Mouse (Mus musculus): Measurements from ENCODE around the gene Kif1b. TPM values are rescaled to one million over a fixed set of nuclear protein-coding genes. Genes with fewer than 3 reads are reported as not detected.
A peak's percentile ranks its signal among the peaks of the same experiment; 100 is the strongest.

Kif1b gene
- polyA plus RNA-seq (2016; fragmentation: Nextera tagmentation; extraction: Ambion mirVana), result 46.2 and 52.2 TPM in 2 replicates

DNA sequence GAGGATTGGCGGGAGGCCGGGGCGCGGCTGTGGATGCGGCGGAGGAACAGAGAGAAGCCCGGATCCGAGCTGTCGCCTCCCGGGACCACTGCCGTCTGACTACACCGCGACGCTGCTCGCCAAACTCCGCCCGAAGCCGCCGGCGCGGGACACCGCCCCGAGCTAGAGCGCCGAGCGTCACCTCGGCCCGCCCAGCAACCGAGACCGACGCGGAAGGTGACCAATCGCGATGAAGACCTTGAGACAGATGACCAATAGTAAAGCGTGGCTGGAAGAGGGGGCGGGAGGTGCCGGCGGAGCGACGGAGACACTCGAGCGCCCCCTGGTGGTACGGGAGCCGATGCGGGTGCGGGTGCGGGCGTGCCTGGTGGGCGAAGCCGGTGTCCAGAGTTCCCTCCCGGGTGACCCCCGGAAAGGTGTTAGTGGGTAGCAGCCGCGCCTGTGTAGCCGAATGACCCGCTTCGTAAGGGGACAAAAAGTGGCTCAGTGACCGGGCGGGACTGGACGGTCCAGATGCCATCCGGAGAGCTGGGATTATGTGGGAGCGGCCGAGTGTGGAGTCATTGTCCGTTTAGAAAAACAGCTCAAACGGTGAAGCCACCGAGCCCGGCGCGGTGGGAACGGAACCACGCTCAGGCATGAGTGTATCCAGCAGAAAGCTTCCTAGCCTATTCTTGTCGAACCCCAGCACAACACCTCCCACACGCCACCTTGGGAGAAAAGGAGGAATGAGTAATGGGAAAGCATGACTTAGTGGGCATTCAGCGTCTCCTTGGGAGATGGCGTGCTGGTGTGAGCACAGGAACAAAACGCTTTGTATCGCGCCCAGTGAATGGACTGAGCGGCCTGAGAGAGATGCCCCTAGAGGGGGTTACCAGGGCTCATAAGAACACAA lies at the start of gene Kif1b:
Gene Kif1b (minus strand): TSS at position 98 of the 895 bp plus-strand sequence.
- H3K4me1 ChIP-seq (replicated peaks), result peaks cover 21% of the 10 kb centered on the region
- no peaks in the 10 kb centered on the region for H3K9me3 ChIP-seq
- peak within 1 kb of the TSS; percentile 75 for H3K4me2 ChIP-seq
- no peaks in the 10 kb centered on the region for H3K36me3 ChIP-seq
- peak within 1 kb of the TSS; percentile 99 for H3K4me3 ChIP-seq (replicated peaks)
- H3K27me3 ChIP-seq, result no peaks in the 10 kb centered on the region
- peak within 1 kb of the TSS; percentile 95 for H3K27ac ChIP-seq
- ATAC-seq (ENCODE audit: insufficient number of reproducible peaks, insufficient read depth, low FRiP score, low TSS enrichment, low read depth), result peak; percentile 98
- H3K9ac ChIP-seq (replicated peaks), result peak within 1 kb of the TSS; percentile 97
- under 1% methylated on average over 79 of the region's 79 CpGs for WGBS

DNA sequence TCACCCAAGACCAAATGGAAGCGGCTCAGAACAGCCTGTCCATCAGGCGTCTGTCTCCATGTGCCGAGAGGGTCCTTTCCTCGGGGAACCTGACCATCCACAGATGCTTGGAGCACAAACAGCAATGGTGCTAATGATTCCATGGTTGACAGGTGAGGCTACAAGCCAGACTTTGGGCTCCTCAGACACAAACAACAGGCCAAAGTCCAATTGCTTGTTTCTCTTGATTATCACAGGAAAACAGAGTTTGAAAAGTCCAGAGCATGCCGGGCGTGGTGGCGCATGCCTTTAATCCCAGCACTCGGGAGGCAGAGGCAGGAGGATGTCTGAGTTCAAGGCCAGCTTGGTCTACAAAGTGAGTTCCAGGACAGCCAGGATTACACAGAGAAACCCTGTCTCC lies 47.2 kb upstream of the Kif1b start:
- H3K4me1 ChIP-seq (replicated peaks), result no peaks in the 10 kb centered on the region
- H3K4me2 ChIP-seq, result no peak overlapping the region
- ATAC-seq (ENCODE audit: insufficient number of reproducible peaks, insufficient read depth, low FRiP score, low TSS enrichment, low read depth), result no peak
- H3K27me3 ChIP-seq, result no peaks in the 10 kb centered on the region
- H3K27ac ChIP-seq, result no peak overlapping the region
- no peak overlapping the region for H3K9ac ChIP-seq (replicated peaks)
- no peak overlapping the region for H3K4me3 ChIP-seq (replicated peaks)
- WGBS, result 97% methylated on average over 8 of the region's 8 CpGs
- no peaks in the 10 kb centered on the region for H3K9me3 ChIP-seq
- H3K36me3 ChIP-seq, result peaks cover 99% of the 10 kb centered on the region

DNA sequence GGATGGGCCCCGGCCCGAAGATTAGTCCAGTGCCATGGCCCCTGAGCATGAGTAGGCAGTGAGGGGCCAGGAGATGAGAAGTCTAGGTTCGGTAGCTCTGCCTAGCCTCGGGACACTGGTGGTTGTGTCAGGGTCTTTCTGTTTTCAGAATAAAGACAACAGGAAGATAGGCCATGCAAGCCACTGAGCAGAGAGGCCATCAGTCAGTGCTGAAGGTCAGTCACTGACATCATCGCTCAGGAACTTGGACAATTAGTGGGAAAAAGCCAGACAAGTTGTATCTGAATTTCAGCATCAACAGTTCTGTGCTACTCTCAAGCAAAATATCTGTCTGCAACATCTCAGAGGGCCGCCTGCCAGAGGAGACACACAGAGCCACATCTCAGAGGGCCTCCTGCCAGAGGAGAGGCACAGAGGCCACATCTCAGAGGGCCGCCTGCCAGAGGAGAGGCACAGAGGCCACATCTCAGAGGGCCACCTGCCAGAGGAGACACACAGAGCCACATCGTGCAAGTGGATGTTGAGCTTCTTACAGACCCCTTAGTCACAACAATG lies 44.2 kb upstream of the Kif1b start:
- Histone ChIP-seq H3K4me3 (replicated peaks) (no peak overlapping the region), H3K9me3 (no peaks in the 10 kb centered on the region), H3K4me1 (replicated peaks) (no peaks in the 10 kb centered on the region), H3K27ac (no peak overlapping the region), H3K9ac (replicated peaks) (no peak overlapping the region), H3K27me3 (no peaks in the 10 kb centered on the region), H3K36me3 (peaks cover 96% of the 10 kb centered on the region), H3K4me2 (no peak overlapping the region)
- no peak for ATAC-seq (ENCODE audit: insufficient number of reproducible peaks, insufficient read depth, low FRiP score, low TSS enrichment, low read depth)
- 92% methylated on average over 8 of the region's 8 CpGs for WGBS

DNA sequence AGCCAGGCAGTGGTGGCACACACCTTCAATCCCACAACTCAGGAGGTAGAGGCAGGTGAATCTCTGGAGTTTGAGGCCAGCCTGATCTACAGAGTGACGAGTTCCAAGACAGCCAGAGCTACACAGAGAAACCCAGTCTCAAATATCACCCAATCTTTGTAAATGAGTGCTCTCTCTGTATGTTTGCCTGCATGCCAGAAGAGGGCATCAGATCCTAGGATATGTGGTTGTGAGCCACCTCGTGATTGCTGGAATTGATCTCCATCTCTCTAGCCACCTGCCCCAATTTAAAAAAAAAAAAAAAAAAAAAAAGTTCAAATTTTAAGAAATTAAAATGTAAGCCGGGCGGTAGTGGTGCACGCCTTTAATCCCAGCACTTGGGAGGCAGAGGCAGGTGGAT lies 41.5 kb upstream of the Kif1b start:
- peaks cover 97% of the 10 kb centered on the region for H3K36me3 ChIP-seq
- ATAC-seq (ENCODE audit: insufficient number of reproducible peaks, insufficient read depth, low FRiP score, low TSS enrichment, low read depth), result no peak
- WGBS, result 83% methylated on average over 5 of the region's 5 CpGs

DNA sequence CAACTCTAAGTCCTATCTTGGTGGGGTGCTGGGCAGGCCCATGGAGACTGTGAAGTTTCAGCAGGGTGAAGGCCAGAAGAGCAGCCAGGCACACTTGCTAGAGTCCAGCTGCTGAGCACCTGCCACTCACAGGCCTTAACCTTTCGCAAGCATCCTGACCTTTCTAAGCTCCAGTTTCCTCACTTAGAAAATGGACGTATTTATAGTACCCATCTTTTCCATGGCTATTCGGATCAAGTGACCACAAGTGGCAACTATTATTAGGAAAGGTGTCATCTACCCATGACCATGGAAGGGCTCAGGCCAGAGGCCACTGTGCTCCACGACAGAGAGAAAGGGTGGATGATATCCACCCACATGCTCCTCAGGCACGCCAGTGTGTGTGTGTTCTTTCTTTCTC lies 38.4 kb upstream of the Kif1b start:
- no peaks in the 10 kb centered on the region for H3K27me3 ChIP-seq
- WGBS, result 82% methylated on average over 5 of the region's 5 CpGs
- H3K4me1 ChIP-seq (replicated peaks), result no peaks in the 10 kb centered on the region
- H3K4me3 ChIP-seq (replicated peaks), result no peak overlapping the region
- H3K9me3 ChIP-seq, result no peaks in the 10 kb centered on the region
- no peak overlapping the region for H3K9ac ChIP-seq (replicated peaks)
- H3K27ac ChIP-seq, result no peak overlapping the region
- no peak overlapping the region for H3K4me2 ChIP-seq
- no peak for ATAC-seq (ENCODE audit: insufficient number of reproducible peaks, insufficient read depth, low FRiP score, low TSS enrichment, low read depth)
- H3K36me3 ChIP-seq, result peaks cover 97% of the 10 kb centered on the region

More for the DNA sequence above, 41.5 kb upstream of the Kif1b start:
- H3K27me3 ChIP-seq, result no peaks in the 10 kb centered on the region
- no peaks in the 10 kb centered on the region for H3K9me3 ChIP-seq
- H3K4me1 ChIP-seq (replicated peaks), result no peaks in the 10 kb centered on the region
- H3K4me2 ChIP-seq, result no peak overlapping the region
- H3K4me3 ChIP-seq (replicated peaks), result no peak overlapping the region
- no peak overlapping the region for H3K27ac ChIP-seq
- no peak overlapping the region for H3K9ac ChIP-seq (replicated peaks)

DNA sequence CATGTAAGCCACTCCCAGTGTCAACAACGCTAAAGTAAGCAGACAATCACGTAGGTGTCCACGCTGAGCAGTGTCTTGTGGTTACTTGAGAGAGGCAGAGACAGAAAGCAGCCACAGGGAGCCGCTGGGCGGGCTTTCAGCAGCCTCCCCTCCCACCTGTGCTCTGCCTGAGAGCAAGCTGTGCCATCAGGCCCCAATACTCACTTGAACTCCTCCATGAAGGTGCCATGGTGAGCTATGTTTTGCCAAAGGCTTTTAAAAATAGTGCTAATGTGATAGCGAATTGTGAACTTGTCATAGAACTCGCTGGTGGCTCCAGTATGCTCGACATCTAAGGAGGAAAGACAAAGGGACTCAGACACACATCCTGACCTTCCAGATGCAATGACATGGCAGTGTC lies 36.8 kb upstream of the Kif1b start:
- Histone ChIP-seq H3K9me3 (no peaks in the 10 kb centered on the region), H3K4me2 (no peak overlapping the region), H3K36me3 (peaks cover 97% of the 10 kb centered on the region), H3K4me3 (replicated peaks) (no peak overlapping the region), H3K27me3 (no peaks in the 10 kb centered on the region), H3K9ac (replicated peaks) (no peak overlapping the region), H3K4me1 (replicated peaks) (no peaks in the 10 kb centered on the region), H3K27ac (no peak overlapping the region)
- ATAC-seq (ENCODE audit: insufficient number of reproducible peaks, insufficient read depth, low FRiP score, low TSS enrichment, low read depth), result no peak
- WGBS, result 91% methylated on average over 8 of the region's 8 CpGs

DNA sequence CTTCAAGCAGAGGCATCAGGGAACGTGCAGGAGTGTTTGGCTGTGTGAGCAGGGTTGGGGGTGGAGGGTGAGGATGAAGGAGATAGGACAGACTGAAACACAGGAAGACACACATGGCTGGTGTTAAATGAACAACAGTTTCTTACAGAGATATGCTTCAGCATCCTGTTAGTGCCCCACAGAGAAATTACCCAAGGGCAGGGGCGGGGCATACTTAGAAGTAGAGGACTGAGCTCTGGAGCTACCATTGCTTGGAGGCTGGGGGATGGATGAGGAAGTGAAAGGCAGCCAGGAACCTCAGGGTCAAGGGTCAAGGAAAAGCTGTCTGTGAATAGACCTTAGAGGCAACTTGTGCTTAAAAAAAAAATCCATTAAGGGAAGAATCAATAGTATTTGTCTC lies 33.2 kb upstream of the Kif1b start:
- no peak for ATAC-seq (ENCODE audit: insufficient number of reproducible peaks, insufficient read depth, low FRiP score, low TSS enrichment, low read depth)
- WGBS, result 77% methylated on average over 2 of the region's 2 CpGs
- no peaks in the 10 kb centered on the region for H3K9me3 ChIP-seq
- no peaks in the 10 kb centered on the region for H3K4me1 ChIP-seq (replicated peaks)
- no peak overlapping the region for H3K4me3 ChIP-seq (replicated peaks)
- H3K9ac ChIP-seq (replicated peaks), result no peak overlapping the region
- peaks cover 96% of the 10 kb centered on the region for H3K36me3 ChIP-seq
- no peak overlapping the region for H3K27ac ChIP-seq
- H3K4me2 ChIP-seq, result no peak overlapping the region
- no peaks in the 10 kb centered on the region for H3K27me3 ChIP-seq

DNA sequence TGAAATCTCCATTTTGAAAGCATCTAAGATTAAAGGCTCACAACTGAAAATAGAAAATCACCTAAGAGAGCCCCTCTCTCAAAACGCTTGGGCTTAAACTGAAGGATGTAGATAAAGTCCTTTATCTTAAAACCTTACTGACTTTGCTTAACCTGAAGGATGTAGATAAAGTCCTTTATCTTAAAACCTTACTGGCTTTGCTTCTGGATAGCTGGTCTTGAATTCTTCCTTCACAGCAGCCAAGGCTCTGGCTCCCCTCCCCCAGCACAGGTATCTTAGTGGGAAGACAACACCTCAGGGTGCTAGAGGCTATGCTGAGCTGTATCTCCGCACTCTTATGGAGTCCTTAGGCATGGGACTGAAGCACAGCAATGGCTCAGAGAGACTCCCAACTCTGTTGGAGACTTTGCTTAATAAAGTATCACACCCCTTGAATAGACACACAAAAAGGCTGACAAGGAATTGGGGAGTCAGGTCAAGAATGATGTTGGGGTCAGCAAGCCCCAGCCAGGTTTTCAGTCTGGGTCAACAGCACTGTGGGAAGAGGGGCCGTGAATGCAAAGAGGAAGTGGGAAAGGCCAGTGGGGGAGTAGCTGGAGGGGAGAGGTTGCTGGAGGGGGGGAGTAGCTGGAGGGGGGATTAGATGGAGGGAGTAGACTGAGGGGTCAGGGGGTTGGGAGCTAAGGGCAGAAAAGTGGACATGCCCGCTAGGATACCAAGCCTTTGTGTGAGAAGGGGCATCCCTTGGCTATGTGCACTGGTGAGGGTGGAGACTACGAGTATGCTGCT lies 32.1 kb upstream of the Kif1b start:
- H3K27ac ChIP-seq, result no peak overlapping the region
- no peak for ATAC-seq (ENCODE audit: insufficient number of reproducible peaks, insufficient read depth, low FRiP score, low TSS enrichment, low read depth)
- WGBS, result 86% methylated on average over 5 of the region's 5 CpGs

DNA sequence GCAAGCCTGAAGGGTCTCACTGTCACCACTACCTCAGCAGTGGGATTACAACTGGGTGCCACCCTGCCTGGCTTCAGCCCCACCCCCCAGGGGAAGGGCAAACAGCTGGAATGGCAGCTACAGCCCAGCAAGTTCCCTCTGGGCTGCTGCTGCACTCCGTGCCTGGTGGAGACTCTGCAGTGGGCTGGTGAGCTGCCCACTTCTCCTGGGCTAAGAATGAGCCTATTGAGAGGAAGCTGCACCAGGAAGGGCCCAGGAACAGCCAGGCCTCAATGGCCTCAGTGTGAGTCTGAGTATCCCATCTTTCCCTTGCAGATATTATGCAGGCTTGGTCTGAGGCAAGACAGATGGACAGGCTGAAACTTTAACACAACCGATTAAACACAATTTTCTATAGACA lies 30.6 kb upstream of the Kif1b start:
- ATAC-seq (ENCODE audit: insufficient number of reproducible peaks, insufficient read depth, low FRiP score, low TSS enrichment, low read depth), result no peak
- Histone ChIP-seq H3K4me3 (replicated peaks) (no peak overlapping the region), H3K27me3 (no peaks in the 10 kb centered on the region), H3K9me3 (no peaks in the 10 kb centered on the region), H3K36me3 (peaks cover 94% of the 10 kb centered on the region), H3K4me2 (no peak overlapping the region), H3K9ac (replicated peaks) (no peak overlapping the region), H3K27ac (no peak overlapping the region), H3K4me1 (replicated peaks) (no peaks in the 10 kb centered on the region)
- 84% methylated on average over 2 of the region's 2 CpGs for WGBS

More for the DNA sequence above, 32.1 kb upstream of the Kif1b start:
- peaks cover 96% of the 10 kb centered on the region for H3K36me3 ChIP-seq
- H3K4me1 ChIP-seq (replicated peaks), result no peaks in the 10 kb centered on the region
- H3K4me2 ChIP-seq, result no peak overlapping the region
- no peak overlapping the region for H3K9ac ChIP-seq (replicated peaks)
- no peaks in the 10 kb centered on the region for H3K27me3 ChIP-seq
- no peaks in the 10 kb centered on the region for H3K9me3 ChIP-seq
- H3K4me3 ChIP-seq (replicated peaks), result no peak overlapping the region

DNA sequence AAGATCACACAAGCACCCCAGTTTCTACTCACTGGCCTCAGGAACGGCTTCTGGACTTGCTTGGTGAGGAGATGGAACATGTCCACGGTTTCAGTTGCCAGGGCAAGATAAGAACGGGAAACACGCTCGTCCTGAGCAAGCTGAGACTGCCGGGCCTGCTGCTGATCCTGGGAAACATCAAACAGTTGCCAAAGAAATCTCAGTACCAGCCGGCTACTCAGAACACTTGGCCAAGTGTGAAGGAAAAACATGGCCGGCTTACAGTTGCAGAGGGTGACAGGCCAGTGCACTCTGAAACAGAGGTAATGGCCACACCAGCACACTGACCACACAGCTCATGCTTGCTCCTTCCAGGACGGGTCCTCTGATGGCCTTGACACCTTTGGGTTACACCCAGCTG lies 29.9 kb upstream of the Kif1b start:
- Histone ChIP-seq H3K27me3 (no peaks in the 10 kb centered on the region), H3K4me3 (replicated peaks) (no peak overlapping the region), H3K27ac (no peak overlapping the region), H3K9me3 (no peaks in the 10 kb centered on the region), H3K9ac (replicated peaks) (no peak overlapping the region), H3K36me3 (peaks cover 94% of the 10 kb centered on the region), H3K4me1 (replicated peaks) (no peaks in the 10 kb centered on the region), H3K4me2 (no peak overlapping the region)
- ATAC-seq (ENCODE audit: insufficient number of reproducible peaks, insufficient read depth, low FRiP score, low TSS enrichment, low read depth), result no peak
- 83% methylated on average over 9 of the region's 9 CpGs for WGBS

DNA sequence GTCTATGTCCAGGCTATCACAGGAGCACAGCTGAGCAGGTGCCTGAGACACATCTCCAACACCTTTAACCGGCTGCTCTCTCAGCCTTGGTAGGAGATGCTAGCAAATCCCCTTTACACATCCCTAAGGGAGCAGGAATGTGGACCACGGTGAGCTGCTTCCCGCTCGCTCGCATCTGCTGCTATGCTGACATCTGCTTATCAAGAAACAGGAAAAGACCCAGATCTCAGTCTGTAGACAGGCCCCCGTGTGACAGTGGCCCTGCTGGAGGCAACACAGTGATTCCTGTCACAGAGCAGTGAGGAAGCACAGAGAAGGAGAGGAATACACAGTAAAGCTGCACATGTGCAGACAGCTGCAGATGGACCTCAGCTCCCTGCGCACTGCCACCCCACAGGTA lies 28.8 kb upstream of the Kif1b start:
- H3K9ac ChIP-seq (replicated peaks), result no peak overlapping the region
- no peaks in the 10 kb centered on the region for H3K4me1 ChIP-seq (replicated peaks)
- H3K36me3 ChIP-seq, result peaks cover 94% of the 10 kb centered on the region
- H3K4me2 ChIP-seq, result no peak overlapping the region
- no peak overlapping the region for H3K4me3 ChIP-seq (replicated peaks)
- H3K9me3 ChIP-seq, result 0 out of 2 replicates have a peak, but pooled peaks cover under 1% of the 10 kb centered on the region
- no peaks in the 10 kb centered on the region for H3K27me3 ChIP-seq
- ATAC-seq (ENCODE audit: insufficient number of reproducible peaks, insufficient read depth, low FRiP score, low TSS enrichment, low read depth), result no peak
- H3K27ac ChIP-seq, result no peak overlapping the region
- WGBS, result 86% methylated on average over 7 of the region's 7 CpGs
